Mouse (Mus musculus) macrophage (primary cell): ENCODE measurements around the gene Fam78a. TPM values are rescaled to one million over a fixed set of nuclear protein-coding genes. Genes with fewer than 3 reads are reported as not detected.
A peak's percentile ranks its signal among the peaks of the same experiment; 100 is the strongest.

Experiments used
- H3K27ac ChIP-seq: fragments of 350-480 bp; formaldehyde crosslinking; 2 replicates; pipeline ENCODE4 v1.9.0; 2021
- H3K36me3 ChIP-seq: fragments of 350-480 bp; formaldehyde crosslinking; 2 replicates; pipeline ENCODE4 v1.9.0; 2021; ENCODE audit errors: inconsistent target
- H3K4me3 ChIP-seq: fragments of 350-480 bp; formaldehyde crosslinking; 2 replicates; pipeline ENCODE4 v1.9.0; 2021; ENCODE audit errors: inconsistent target
- H3K79me2 ChIP-seq: fragments of 350-480 bp; formaldehyde crosslinking; 2 replicates; pipeline ENCODE4 v1.9.0; 2021; ENCODE audit errors: inconsistent target
- WGBS: methylation state at CpG from one replicate; pipeline ENCODE4 v1.1.7; 2026; ENCODE audit warnings: inconsistent platforms; ENCODE audit not compliant: missing documents; 5-methylcytosine and 5-hydroxymethylcytosine counted together
- polyA plus RNA-seq: library from polyadenylated mRNA; stranded (reverse); fragments of 250-400 nt; gene quantifications from 3 replicates; pipeline ENCODE4 v1.2.4, GENCODE M21; 2018; ENCODE audit warnings: inconsistent platforms

Fam78a gene
- polyA plus RNA-seq, 1 experiment from 2014 or later, result 12.7 TPM

DNA sequence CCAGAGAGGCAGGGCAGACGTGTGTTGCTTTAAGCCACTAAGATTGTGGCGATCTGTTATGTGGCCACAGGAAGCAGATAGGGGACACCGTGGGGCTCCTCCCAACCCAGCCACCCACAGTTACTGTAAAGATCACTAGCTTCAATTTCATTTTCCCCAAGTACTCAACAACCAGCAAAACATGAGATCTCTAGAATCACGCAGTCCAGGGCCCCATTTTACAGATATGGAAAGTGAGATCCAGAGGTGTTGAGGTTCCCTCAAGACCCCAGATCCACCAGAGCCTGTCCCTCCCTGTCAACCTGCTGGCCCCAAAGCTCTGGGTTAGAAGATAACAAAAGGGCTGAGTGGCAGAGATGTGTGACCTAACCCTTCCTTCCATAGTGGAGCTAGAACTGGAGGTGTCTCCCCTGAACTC lies 31.2 kb upstream of the Fam78a start:
- Histone ChIP-seq H3K4me3 (no peak overlapping the region), H3K36me3 (no peaks in the 10 kb centered on the region), H3K27ac (no peak overlapping the region), H3K79me2 (no peaks in the 10 kb centered on the region)
- WGBS, result 39% methylated on average over 4 of the region's 4 CpGs

DNA sequence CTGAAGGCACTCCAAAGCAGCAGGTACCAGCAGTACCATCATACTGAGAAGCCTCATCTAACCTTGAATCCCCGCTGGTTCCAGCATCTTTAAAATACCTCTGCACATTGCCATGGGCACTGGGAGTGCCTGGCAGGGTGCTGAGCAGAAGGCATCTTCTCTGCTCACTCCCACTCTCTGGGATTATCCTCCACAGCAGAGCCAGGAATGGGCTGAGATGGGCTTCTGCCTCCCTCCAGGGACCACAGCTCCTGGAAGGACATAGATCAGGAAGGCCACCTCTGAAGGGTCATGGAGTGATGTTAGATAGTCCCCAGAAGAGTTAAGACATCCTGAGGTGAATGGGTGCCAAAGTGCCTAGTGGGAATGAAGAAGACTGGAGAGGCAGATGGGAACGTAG lies 27.9 kb upstream of the Fam78a start:
- 92% methylated on average over 2 of the region's 2 CpGs for WGBS
- no peaks in the 10 kb centered on the region for H3K36me3 ChIP-seq
- no peak overlapping the region for H3K27ac ChIP-seq
- H3K79me2 ChIP-seq, result no peaks in the 10 kb centered on the region
- no peak overlapping the region for H3K4me3 ChIP-seq

DNA sequence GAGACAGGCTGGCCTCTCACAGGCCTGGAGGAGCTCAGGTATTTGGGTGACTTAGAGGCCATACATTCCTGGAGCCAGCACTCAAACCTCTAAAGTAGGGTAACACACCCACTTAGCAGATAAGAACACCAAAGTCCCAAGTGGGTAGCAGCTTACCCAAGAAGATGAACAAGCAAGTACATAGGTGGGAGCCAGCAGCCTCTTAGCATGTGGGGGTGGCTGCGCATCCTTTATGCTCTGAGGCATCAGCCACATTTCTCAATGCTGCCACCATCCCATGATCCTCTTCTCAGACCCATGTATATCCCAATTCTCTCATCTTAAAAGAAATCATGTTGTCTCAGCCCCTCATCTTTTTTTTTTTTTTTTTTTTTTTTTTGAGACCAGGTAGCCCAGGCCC lies 26.6 kb upstream of the Fam78a start:
- Histone ChIP-seq H3K79me2 (no peaks in the 10 kb centered on the region), H3K36me3 (no peaks in the 10 kb centered on the region), H3K4me3 (no peak overlapping the region), H3K27ac (no peak overlapping the region)
- 100% methylated on average over 1 of the region's 1 CpGs for WGBS

DNA sequence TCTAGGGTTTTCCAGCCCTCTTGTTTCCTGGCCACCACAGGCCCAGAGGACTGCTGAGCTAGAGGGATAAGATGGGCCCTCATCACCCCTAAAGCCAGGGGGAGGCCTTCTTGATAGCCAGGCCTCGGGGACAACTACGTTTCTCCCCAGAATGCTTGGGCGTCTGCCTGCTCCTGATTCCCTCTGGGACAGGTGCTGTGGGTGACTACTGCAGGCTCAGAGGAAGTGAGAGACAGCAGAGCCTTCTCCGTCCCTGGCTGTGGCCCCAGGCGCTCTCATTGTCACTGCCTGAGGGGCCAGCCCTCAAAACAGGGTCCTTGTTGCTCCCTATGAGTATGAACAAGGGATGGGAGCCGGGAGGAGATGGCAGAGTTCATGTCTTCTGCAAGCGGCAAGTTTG lies 21.3 kb upstream of the Fam78a start:
- H3K4me3 ChIP-seq, result no peak overlapping the region
- 89% methylated on average over 7 of the region's 7 CpGs for WGBS
- no peak overlapping the region for H3K27ac ChIP-seq
- H3K36me3 ChIP-seq, result no peaks in the 10 kb centered on the region
- no peaks in the 10 kb centered on the region for H3K79me2 ChIP-seq

DNA sequence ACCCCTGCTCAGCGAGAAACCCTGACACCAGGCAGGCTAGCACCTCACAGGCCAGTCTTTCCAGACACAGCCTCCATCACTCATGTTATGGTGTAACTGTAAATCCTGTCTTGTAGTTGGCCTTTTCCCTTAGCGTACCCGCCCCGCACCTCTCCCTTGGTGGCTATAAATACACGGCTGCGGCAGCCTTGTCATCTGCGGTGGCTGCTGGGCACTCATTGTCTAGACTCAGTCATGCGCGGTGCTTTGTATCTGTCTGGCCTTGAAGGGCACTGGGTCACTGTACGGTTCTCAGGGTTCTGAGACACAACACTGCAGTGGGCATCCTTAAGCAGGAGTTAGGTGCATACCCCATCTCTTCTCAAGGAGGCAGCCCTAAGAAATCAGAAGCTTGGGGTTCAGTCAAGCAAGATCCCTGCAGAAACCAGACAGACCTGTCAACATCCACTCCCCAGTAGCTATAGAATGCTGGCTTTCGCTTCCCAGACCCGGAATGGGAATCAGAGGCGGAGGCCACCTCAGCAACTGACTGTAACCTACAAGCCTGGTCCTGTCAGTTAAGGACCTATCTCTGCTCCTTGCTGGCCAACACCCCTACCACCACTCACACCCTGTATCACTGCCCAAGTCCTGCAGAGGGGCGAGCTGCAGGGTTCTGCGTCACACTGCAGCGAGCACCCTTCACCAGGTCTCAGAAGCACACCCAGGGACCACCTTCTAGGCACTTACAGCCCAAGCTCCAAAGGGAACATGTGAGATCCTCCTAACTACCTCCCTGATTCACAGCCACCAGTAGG lies 20.7 kb upstream of the Fam78a start:
- Histone ChIP-seq H3K4me3 (no peak overlapping the region), H3K79me2 (no peaks in the 10 kb centered on the region), H3K36me3 (no peaks in the 10 kb centered on the region), H3K27ac (no peak overlapping the region)
- 94% methylated on average over 16 of the region's 16 CpGs for WGBS

DNA sequence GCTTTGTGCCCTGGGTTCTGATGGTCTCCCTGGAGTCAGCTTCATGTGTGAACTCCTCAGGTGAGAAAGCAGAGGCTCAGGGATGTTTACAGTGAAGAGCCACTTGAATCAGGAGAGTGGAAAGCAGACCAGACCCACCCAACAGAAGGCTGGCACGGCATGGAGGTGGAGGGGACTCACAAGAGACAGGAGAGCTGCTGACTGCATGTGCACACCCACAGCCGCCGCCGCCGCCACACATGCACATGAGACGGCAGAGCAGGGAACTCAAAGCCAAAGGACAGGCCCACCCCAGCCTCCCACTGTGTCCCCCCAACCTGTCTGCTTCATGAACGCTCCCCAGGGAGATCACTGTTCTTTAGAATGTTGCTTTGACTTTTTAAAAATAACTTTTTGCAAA lies 19.5 kb upstream of the Fam78a start:
- Histone ChIP-seq H3K79me2 (no peaks in the 10 kb centered on the region), H3K36me3 (no peaks in the 10 kb centered on the region), H3K27ac (no peak overlapping the region), H3K4me3 (no peak overlapping the region)
- 90% methylated on average over 7 of the region's 7 CpGs for WGBS

DNA sequence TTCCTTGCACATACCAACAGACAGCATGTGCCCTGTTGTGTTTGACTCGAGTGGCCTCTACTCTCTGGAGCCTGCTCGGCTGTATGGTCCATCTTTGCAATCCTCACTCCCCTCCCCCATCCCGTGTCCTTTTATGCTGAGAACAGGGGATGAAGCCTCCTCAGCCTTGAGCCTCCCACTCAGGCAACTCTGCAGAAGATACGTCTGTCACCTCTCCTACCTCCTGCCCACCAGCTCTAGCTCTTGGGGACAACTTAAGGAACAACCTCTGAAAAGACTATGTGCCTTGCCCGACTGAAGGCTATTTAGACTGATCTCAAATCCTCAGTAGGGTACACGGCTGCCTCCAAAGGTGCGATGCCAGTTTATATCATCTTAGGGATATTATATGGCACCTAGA lies 18.9 kb upstream of the Fam78a start:
- Histone ChIP-seq H3K4me3 (no peak overlapping the region), H3K79me2 (no peaks in the 10 kb centered on the region), H3K27ac (no peak overlapping the region), H3K36me3 (no peaks in the 10 kb centered on the region)
- WGBS, result 94% methylated on average over 7 of the region's 7 CpGs

DNA sequence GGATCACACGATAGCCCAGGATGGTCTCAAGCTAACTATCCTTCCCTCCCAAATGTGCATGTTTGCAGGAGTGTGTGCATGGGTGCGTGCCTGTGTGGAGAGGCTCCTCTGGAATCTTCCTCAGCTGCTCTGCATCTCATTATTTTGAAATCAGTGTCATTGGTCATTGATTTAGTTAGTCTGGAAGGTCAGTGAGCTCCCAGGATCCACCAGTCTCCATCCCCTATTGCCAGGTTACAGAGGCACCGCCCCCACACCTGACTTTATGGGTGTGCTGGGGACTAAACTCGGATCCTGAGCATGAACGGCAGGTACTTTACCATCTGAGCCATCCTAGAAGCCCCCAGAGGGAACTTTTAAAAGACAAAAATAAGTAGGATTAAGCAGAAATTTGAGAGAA lies 18.3 kb upstream of the Fam78a start:
- Histone ChIP-seq H3K79me2 (no peaks in the 10 kb centered on the region), H3K27ac (no peak overlapping the region), H3K4me3 (no peak overlapping the region), H3K36me3 (no peaks in the 10 kb centered on the region)
- WGBS, result 84% methylated on average over 5 of the region's 5 CpGs

DNA sequence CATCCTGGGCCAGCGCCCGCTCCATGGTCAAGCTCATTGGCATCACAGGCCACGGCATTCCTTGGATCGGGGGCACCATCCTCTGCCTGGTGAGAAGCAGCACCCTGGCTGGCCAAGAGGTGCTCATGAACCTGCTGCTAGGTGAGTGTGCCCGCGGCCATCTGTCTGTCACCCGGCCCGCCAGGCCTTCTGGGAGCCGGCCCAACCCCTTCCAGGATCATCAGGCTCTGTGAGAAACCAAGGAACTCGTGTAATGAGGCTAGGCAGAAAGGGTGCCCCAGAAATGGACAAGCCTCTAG lies 11.4 kb upstream of the Fam78a start:
- WGBS, result 96% methylated on average over 10 of the region's 10 CpGs
- Histone ChIP-seq H3K4me3 (no peak overlapping the region), H3K79me2 (no peaks in the 10 kb centered on the region), H3K27ac (no peak overlapping the region), H3K36me3 (no peaks in the 10 kb centered on the region)

DNA sequence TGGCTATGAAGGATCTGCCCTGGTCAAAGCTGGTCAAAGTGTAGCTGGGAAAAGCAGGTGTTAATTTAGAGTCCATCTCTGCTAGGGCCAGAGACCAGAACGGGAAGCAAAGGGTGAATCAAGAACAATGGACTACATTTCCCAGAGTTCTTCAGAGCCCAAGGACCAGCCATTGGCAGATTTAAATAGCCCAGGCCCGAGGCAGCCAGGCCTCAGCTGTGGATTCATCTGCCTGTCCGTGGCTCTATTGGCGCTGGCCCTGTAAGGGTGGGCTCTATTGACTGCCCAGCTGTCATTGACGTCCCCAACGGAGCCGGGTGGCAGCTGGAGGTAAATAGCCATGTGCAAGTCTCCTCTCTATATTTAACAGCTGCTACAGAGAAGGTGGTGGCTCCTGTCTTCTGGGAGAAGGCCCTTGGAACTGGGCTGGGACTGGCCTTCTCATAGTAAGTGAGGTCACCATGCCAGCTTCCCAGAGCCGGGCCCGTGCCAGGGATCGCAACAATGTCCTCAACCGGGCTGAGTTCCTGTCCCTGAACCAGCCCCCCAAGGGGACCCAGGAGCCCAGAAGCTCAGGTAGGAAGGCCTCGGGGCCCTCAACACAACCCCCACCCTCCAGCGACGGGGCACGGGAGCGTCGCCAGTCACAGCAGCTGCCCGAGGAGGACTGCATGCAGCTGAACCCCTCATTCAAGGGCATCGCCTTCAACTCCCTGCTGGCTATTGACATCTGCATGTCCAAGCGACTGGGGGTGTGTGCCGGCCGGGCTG lies 10.9 kb upstream of the Fam78a start, which contains the start of gene Plpp7:
Gene Plpp7, plus strand, starts transcription at position 178 of the 771 bp plus-strand sequence.
- Histone ChIP-seq H3K79me2 (no peaks in the 10 kb centered on the region), H3K36me3 (no peaks in the 10 kb centered on the region), H3K27ac (no peak within 1 kb of the TSS), H3K4me3 (peak within 1 kb of the TSS; percentile 15; the same call in 1 of the 2 replicates)
- whole genome bisulfite sequencing, result 61% methylated on average over 22 of the region's 22 CpGs

DNA sequence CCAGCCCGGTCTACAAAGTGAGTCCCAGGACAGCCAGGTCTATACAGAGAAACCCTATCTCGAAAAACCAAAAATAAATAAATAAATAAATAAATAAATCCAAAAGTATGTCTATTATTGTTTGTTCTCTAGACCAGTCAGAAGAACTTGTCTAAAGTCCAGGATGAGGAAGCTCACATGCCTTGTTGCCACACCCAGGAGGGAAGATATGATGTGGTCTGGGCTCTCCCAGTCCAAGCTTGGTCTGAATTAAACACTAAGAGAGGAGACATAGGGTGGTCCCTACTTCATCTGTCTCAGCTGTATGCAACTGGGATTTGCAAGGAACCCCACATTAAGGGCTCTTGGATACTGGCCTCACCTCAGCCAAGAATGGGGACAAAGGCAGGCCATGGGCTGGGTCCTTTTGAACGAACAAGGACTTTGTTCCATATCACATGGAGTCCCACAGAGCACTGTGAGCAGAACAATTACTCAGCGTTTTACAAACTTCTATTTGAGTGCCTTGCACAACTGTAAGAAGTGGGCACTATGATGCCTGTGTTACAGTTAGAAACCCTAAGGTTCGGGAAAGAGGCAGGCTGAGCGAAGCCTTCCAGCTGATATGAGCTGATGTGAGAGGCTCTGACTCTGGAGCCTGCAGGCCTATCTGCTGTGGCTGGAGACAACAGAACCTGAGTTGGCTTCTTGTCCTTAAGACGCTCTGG lies 9.5 kb upstream of the Fam78a start:
- WGBS, result 82% methylated on average over 7 of the region's 7 CpGs

DNA sequence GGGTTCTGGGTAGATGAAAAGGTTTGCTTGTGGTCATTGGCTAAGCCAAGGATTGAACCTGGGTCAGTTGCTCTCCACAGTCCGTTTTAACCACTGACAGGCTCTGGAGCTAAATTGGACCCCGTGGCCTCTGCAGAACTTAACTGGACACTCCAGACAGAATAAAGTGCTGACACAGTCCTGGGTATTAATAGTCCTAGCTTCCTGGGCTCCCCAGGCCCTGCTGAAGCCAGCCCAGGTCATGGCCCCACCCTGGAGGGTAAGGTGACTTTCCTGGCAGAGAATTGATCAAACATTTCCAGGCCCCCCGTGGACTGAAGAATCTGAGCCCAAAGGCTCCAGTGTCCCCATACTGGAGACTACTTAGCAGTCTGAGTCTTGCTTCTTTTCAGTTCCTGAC lies 7.3 kb upstream of the Fam78a start:
- H3K79me2 ChIP-seq, result no peaks in the 10 kb centered on the region
- WGBS, result 63% methylated on average over 3 of the region's 3 CpGs
- H3K36me3 ChIP-seq, result no peaks in the 10 kb centered on the region
- H3K27ac ChIP-seq, result no peak overlapping the region
- H3K4me3 ChIP-seq, result no peak overlapping the region

More for the DNA sequence above, 9.5 kb upstream of the Fam78a start:
- no peaks in the 10 kb centered on the region for H3K79me2 ChIP-seq
- no peak overlapping the region for H3K4me3 ChIP-seq
- H3K27ac ChIP-seq, result no peak overlapping the region
- H3K36me3 ChIP-seq, result no peaks in the 10 kb centered on the region

DNA sequence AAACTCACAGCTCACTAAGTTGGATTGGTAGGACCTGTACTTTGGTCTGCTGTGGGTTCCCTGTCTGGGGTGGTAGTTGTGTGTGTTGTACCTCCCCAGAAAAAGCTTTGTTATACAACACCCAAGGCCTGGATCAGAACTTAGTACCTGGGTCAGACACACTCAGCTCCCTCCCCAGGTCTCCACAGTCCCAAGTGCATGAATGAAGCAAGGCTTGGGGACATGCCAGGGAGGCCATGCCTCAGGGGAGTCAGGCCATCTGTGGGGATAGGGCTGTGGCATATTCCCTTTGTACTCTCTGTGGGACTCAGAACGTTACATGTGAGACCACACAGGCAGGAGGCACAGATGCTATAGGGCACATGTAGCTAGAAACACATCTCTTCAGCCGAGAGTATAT lies 5.5 kb upstream of the Fam78a start:
- WGBS, result 100% methylated on average over 2 of the region's 2 CpGs
- H3K79me2 ChIP-seq, result no peaks in the 10 kb centered on the region
- H3K36me3 ChIP-seq, result no peaks in the 10 kb centered on the region
- no peak overlapping the region for H3K27ac ChIP-seq
- no peak overlapping the region for H3K4me3 ChIP-seq

DNA sequence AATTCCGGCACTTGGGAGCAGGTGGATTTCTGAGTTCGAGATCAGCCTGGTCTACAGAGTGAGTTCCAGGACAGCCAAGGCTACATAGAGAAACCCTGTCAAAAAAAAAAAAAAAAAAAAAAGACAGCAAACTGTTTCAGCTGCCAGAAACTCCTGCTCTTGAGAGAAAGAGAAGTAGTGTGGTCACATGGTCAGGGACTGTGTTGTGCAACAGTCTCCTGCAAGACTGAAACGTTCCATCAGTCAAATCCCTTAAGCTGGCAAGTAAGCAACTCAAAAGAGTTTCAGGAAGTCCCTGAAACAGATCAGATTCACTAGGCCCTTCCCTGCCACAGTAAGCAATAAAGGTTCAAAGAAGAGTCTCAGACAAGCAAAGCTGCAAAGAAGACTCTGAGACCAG lies 4.9 kb upstream of the Fam78a start:
- H3K79me2 ChIP-seq, result no peaks in the 10 kb centered on the region
- H3K4me3 ChIP-seq, result no peak overlapping the region
- peak overlapping the region; percentile 31 for H3K27ac ChIP-seq
- H3K36me3 ChIP-seq, result no peaks in the 10 kb centered on the region
- WGBS, result 38% methylated on average over 3 of the region's 3 CpGs
